Mouse (Mus musculus) brain, embryonic 14.5 days (tissue): ENCODE data around the gene Cer1. TPM values are rescaled to one million over a fixed set of nuclear protein-coding genes. Genes with fewer than 3 reads are reported as not detected.

Source experiments
- DNase-seq: peaks from one replicate; pipeline ENCODE4 v3.0.0-alpha.2; 2011; ENCODE audit warnings: low read depth
- CTCF ChIP-seq: fragments of 200-500 bp; IDR thresholded peaks from 2 replicates; pipeline ENCODE4 v1.5.1; 2012; ENCODE audit warnings: inconsistent platforms, mild to moderate bottlenecking, moderate library complexity, borderline replicate concordance; ENCODE audit not compliant: insufficient read depth, insufficient read length; ENCODE audit errors: extremely low read depth
- POLR2A ChIP-seq: fragments of 200-500 bp; IDR thresholded peaks from 2 replicates; pipeline ENCODE4 v1.6.1; 2012; ENCODE audit warnings: mild to moderate bottlenecking, inconsistent platforms, borderline replicate concordance; ENCODE audit not compliant: poor library complexity, insufficient read depth, insufficient read length, severe bottlenecking; ENCODE audit errors: extremely low read depth
- polyA plus RNA-seq: library from polyadenylated mRNA; depleted of rRNA; stranded (reverse); fragments of >200 nt; gene quantifications from 2 replicates; pipeline ENCODE4 v1.2.3, GENCODE M21; 2012; rRNA removed

Gene Cer1
- polyA plus RNA-seq, 1 experiment: 0.05 TPM

- no peak for TF ChIP-seq POLR2A
- TF ChIP-seq CTCF: no peak
- DNase-seq: no peak
Observed at GRCm38 (mm10) chr4:82870931-82871330, 14.0 kb downstream of the Cer1 start.

- TF ChIP-seq POLR2A: no peak
- TF ChIP-seq CTCF: no peak
- no peak for DNase-seq
Observed at GRCm38 (mm10) chr4:82867731-82868445, 17.1 kb downstream of the Cer1 start.

GRCm38 (mm10) chr4:82867111-82867510 lies 17.8 kb downstream of the Cer1 start:
- DNase-seq: no peak
- TF ChIP-seq CTCF (no peak), POLR2A (no peak)

GRCm38 (mm10) chr4:82864974-82865699 lies 19.8 kb downstream of the Cer1 start:
- TF ChIP-seq CTCF: no peak
- no peak for TF ChIP-seq POLR2A
- no peak for DNase-seq

GRCm38 (mm10) chr4:82863316-82863715 lies 21.6 kb downstream of the Cer1 start:
- DNase-seq: peak; percentile 81
- TF ChIP-seq POLR2A: no peak
- TF ChIP-seq CTCF: no peak

GRCm38 (mm10) chr4:82861451-82861850 lies 23.5 kb downstream of the Cer1 start:
- DNase-seq: no peak
- TF ChIP-seq CTCF (no peak), POLR2A (no peak)

- TF ChIP-seq CTCF (no peak), POLR2A (no peak)
- DNase-seq: peak; percentile 73
Observed at GRCm38 (mm10) chr4:82860566-82860965, 24.4 kb downstream of the Cer1 start.

GRCm38 (mm10) chr4:82859131-82860125 lies 25.5 kb downstream of the Cer1 start, which contains the start of gene Zdhhc21:
Gene Zdhhc21 (minus strand): TSS chr4:82859958.
- peak; percentile 77 for TF ChIP-seq POLR2A
- TF ChIP-seq CTCF: no peak
- DNase-seq: peak; percentile 83

- TF ChIP-seq CTCF: no peak
- TF ChIP-seq POLR2A: no peak
Observed at GRCm38 (mm10) chr4:82858431-82859010, 26.4 kb downstream of the Cer1 start.

GRCm38 (mm10) chr4:82856986-82857385 lies 28.0 kb downstream of the Cer1 start:
- no peak for DNase-seq
- no peak for TF ChIP-seq CTCF
- no peak for TF ChIP-seq POLR2A

More at GRCm38 (mm10) chr4:82858431-82859010, 26.4 kb downstream of the Cer1 start:
- peak; percentile 38 for DNase-seq

GRCm38 (mm10) chr4:82853809-82854208 lies 31.1 kb downstream of the Cer1 start:
- TF ChIP-seq CTCF (no peak), POLR2A (no peak)
- DNase-seq: no peak

- no peak for DNase-seq
- no peak for TF ChIP-seq POLR2A
- TF ChIP-seq CTCF: no peak
Observed at GRCm38 (mm10) chr4:82848552-82849234, 36.3 kb downstream of the Cer1 start.

- no peak for TF ChIP-seq POLR2A
- TF ChIP-seq CTCF: no peak
- peak; percentile 70 for DNase-seq
Observed at GRCm38 (mm10) chr4:82837526-82838240, 47.3 kb downstream of the Cer1 start.

Other genes starting within 250 kb of the Cer1 start
- gene Nfib, start 179.4 kb downstream of the Cer1 start, polyA plus RNA-seq: 69.3 and 78.5 TPM in 2 replicates
- gene Zdhhc21, start 25.2 kb downstream of the Cer1 start, polyA plus RNA-seq: 12.4 and 14.7 TPM in 2 replicates
- gene Frem1, start 167.2 kb upstream of the Cer1 start, polyA plus RNA-seq: 6.0 and 6.1 TPM in 2 replicates